Mouse (Mus musculus): ENCODE data around the gene Fam184b. TPM values are rescaled to one million over a fixed set of nuclear protein-coding genes. Genes with fewer than 3 reads are reported as not detected.

The Fam184b gene
- polyA plus RNA-seq, 1 experiment from 2014 or later = 0.05 TPM

GRCm38 (mm10) chr5:45621511-45621910, 17.9 kb downstream of the Fam184b start:
- ATAC-seq (no peak), DNase-seq (ENCODE audit: low read depth, low spot score) (no peak)
- TF ChIP-seq CTCF (IDR thresholded peaks at IDR 0.05) = no peak
- ChIA-PET POLR2A (no interaction called here), CTCF (no interaction called here)
- H3K27me3 ChIP-seq = peaks cover 7% of the 10 kb centered on the region
- in situ Hi-C loops (cut with MboI; ENCODE audit: low pct_unique_long_range_greater_than_20kb) = no loop called here

- TF ChIP-seq CTCF (IDR thresholded peaks at IDR 0.05) = no peak
- CTCF ChIA-PET = no interaction called here
- POLR2A ChIA-PET = no interaction called here
- ATAC-seq (no peak), DNase-seq (ENCODE audit: low read depth, low spot score) (no peak)
- H3K27me3 ChIP-seq = peaks cover 11% of the 10 kb centered on the region
- in situ Hi-C loops (cut with MboI; ENCODE audit: low pct_unique_long_range_greater_than_20kb) = no loop called here
Measured at GRCm38 (mm10) chr5:45599056-45599455, 40.4 kb downstream of the Fam184b start.

- no peak for TF ChIP-seq CTCF (IDR thresholded peaks at IDR 0.05)
- in situ Hi-C loops (cut with MboI; ENCODE audit: low pct_unique_long_range_greater_than_20kb) = no loop called here
- ATAC-seq = no peak
- ChIA-PET POLR2A (no interaction called here), CTCF (no interaction called here)
- DNase-seq (ENCODE audit: low read depth, low spot score) = no peak
- H3K27me3 ChIP-seq = peaks cover 12% of the 10 kb centered on the region
Measured at GRCm38 (mm10) chr5:45595363-45596039, 43.9 kb downstream of the Fam184b start.

- no peak for TF ChIP-seq CTCF (IDR thresholded peaks at IDR 0.05)
- ChIA-PET CTCF (no interaction called here), POLR2A (no interaction called here)
- ATAC-seq = no peak
- peaks cover 19% of the 10 kb centered on the region for H3K27me3 ChIP-seq
- DNase-seq (ENCODE audit: low read depth, low spot score) = no peak
- in situ Hi-C loops (cut with MboI; ENCODE audit: low pct_unique_long_range_greater_than_20kb) = no loop called here
Measured at GRCm38 (mm10) chr5:45593276-45593675, 46.1 kb downstream of the Fam184b start.

GRCm38 (mm10) chr5:45590094-45590493, 49.3 kb downstream of the Fam184b start:
- no peak for ATAC-seq
- CTCF ChIA-PET = no interaction called here
- POLR2A ChIA-PET = no interaction called here
- no peak for TF ChIP-seq CTCF (IDR thresholded peaks at IDR 0.05)
- in situ Hi-C loops (cut with MboI; ENCODE audit: low pct_unique_long_range_greater_than_20kb) = no loop called here
- no peak for DNase-seq (ENCODE audit: low read depth, low spot score)
- H3K27me3 ChIP-seq = peaks cover 32% of the 10 kb centered on the region

GRCm38 (mm10) chr5:45584601-45585000, 54.8 kb downstream of the Fam184b start:
- DNase-seq (ENCODE audit: low read depth, low spot score) (no peak), ATAC-seq (no peak)
- H3K27me3 ChIP-seq = peaks cover 22% of the 10 kb centered on the region
- TF ChIP-seq CTCF (IDR thresholded peaks at IDR 0.05) = no peak
- in situ Hi-C loops (cut with MboI; ENCODE audit: low pct_unique_long_range_greater_than_20kb) = loop anchor here (5.0 kb wide), 1 partner anchor 43 kb away; no protein-coding TSS in a partner anchor
- ChIA-PET POLR2A (no interaction called here), CTCF (no interaction called here)

- no peak for TF ChIP-seq CTCF (IDR thresholded peaks at IDR 0.05)
- CTCF ChIA-PET = interaction anchor here (1.8 kb wide), 1 partner anchor 12 kb away, joined by 5 read pairs; no protein-coding TSS in a partner anchor
- DNase-seq (ENCODE audit: low read depth, low spot score) = no peak
- no peak for ATAC-seq
- in situ Hi-C loops (cut with MboI; ENCODE audit: low pct_unique_long_range_greater_than_20kb) = loop anchor here (5.0 kb wide), 1 partner anchor 47 kb away; no protein-coding TSS in a partner anchor
- POLR2A ChIA-PET = no interaction called here
- H3K27me3 ChIP-seq = peaks cover 18% of the 10 kb centered on the region
Measured at GRCm38 (mm10) chr5:45580279-45580678, 59.1 kb downstream of the Fam184b start.

GRCm38 (mm10) chr5:45577376-45577775, 62.0 kb downstream of the Fam184b start:
- TF ChIP-seq CTCF (IDR thresholded peaks at IDR 0.05) = no peak
- ATAC-seq (no peak), DNase-seq (ENCODE audit: low read depth, low spot score) (no peak)
- in situ Hi-C loops (cut with MboI; ENCODE audit: low pct_unique_long_range_greater_than_20kb) = no loop called here
- ChIA-PET POLR2A (no interaction called here), CTCF (no interaction called here)
- H3K27me3 ChIP-seq = peaks cover 28% of the 10 kb centered on the region

- no peak for TF ChIP-seq CTCF (IDR thresholded peaks at IDR 0.05)
- no peak for DNase-seq (ENCODE audit: low read depth, low spot score)
- ATAC-seq = no peak
- CTCF ChIA-PET = no interaction called here
- H3K27me3 ChIP-seq = peaks cover 28% of the 10 kb centered on the region
- POLR2A ChIA-PET = no interaction called here
- in situ Hi-C loops (cut with MboI; ENCODE audit: low pct_unique_long_range_greater_than_20kb) = no loop called here
Measured at GRCm38 (mm10) chr5:45576716-45577115, 62.7 kb downstream of the Fam184b start.

GRCm38 (mm10) chr5:45572816-45573215, 66.6 kb downstream of the Fam184b start:
- ATAC-seq (no peak), DNase-seq (ENCODE audit: low read depth, low spot score) (no peak)
- POLR2A ChIA-PET = no interaction called here
- peaks cover 14% of the 10 kb centered on the region for H3K27me3 ChIP-seq
- CTCF ChIA-PET = interaction anchor here (0.8 to 1.2 kb wide), 3 partner anchors 9 to 19 kb away, joined by 3 to 4 read pairs (median 3); no protein-coding TSS in a partner anchor
- no peak for TF ChIP-seq CTCF (IDR thresholded peaks at IDR 0.05)
- in situ Hi-C loops (cut with MboI; ENCODE audit: low pct_unique_long_range_greater_than_20kb) = no loop called here

GRCm38 (mm10) chr5:45565829-45566228, 73.6 kb downstream of the Fam184b start:
- CTCF ChIA-PET = interaction anchor here (1.0 kb wide), 2 partner anchors 14 to 781 kb away, joined by 3 read pairs; no protein-coding TSS in a partner anchor
- in situ Hi-C loops (cut with MboI; ENCODE audit: low pct_unique_long_range_greater_than_20kb) = no loop called here
- peaks cover 34% of the 10 kb centered on the region for H3K27me3 ChIP-seq
- POLR2A ChIA-PET = no interaction called here
- ATAC-seq (no peak), DNase-seq (ENCODE audit: low read depth, low spot score) (no peak)
- TF ChIP-seq CTCF (IDR thresholded peaks at IDR 0.05) = no peak

- no peak for TF ChIP-seq CTCF (IDR thresholded peaks at IDR 0.05)
- ChIA-PET CTCF (interaction anchor here (1.5 kb wide), 1 partner anchor 9 kb away, joined by 3 read pairs; no protein-coding TSS in a partner anchor), POLR2A (no interaction called here)
- DNase-seq (ENCODE audit: low read depth, low spot score) (no peak), ATAC-seq (no peak)
- in situ Hi-C loops (cut with MboI; ENCODE audit: low pct_unique_long_range_greater_than_20kb) = no loop called here
- peaks cover 34% of the 10 kb centered on the region for H3K27me3 ChIP-seq
Measured at GRCm38 (mm10) chr5:45564054-45564453, 75.4 kb downstream of the Fam184b start.
